Mouse (Mus musculus) heart, adult 2 months (tissue): ENCODE measurements at regions not wholly inside any gene's neighbourhood (a gene's known extent, or its start where the extent isn't known, plus 50 kb on each side); places are given as distances from the start of the nearest gene placed in this dataset.

Source experiments
- DNase-seq, 2 experiments: peaks; one replicate each; pipeline ENCODE4 v3.0.0; 2021
- H3K27ac ChIP-seq: fragments of 200-600 bp; 2 replicates; pipeline ENCODE4 v1.8.1; 2022
- H3K27me3 ChIP-seq: fragments of 200-500 bp; 2 replicates; pipeline ENCODE4 v1.6.1; 2012; ENCODE audit warnings: mild to moderate bottlenecking, low read length, inconsistent platforms, mixed read lengths; ENCODE audit not compliant: control insufficient read depth, insufficient read depth
- H3K36me3 ChIP-seq: fragments of 200-500 bp; 2 replicates; pipeline ENCODE4 v1.6.1; 2012; ENCODE audit warnings: low read length, inconsistent platforms; ENCODE audit not compliant: control insufficient read depth, insufficient read depth
- H3K4me1 ChIP-seq: fragments of 200-500 bp; 2 replicates; pipeline ENCODE4 v1.6.1; 2011; ENCODE audit warnings: low read length; ENCODE audit not compliant: control insufficient read depth, insufficient read depth
- H3K4me3 ChIP-seq: fragments of 200-600 bp; 2 replicates; pipeline ENCODE4 v1.8.1; 2022
- H3K79me2 ChIP-seq: fragments of 200-500 bp; replicated peaks from 2 replicates; pipeline ENCODE4 v1.6.1; 2012; ENCODE audit warnings: mild to moderate bottlenecking, inconsistent platforms, low read length, moderate library complexity, mixed read lengths; ENCODE audit not compliant: control insufficient read depth, insufficient read depth
- H3K9ac ChIP-seq: fragments of 200-500 bp; 2 replicates; pipeline ENCODE4 v1.6.1; 2012; ENCODE audit warnings: low read depth, mild to moderate bottlenecking, control low read depth, inconsistent platforms, low read length, mixed read lengths
- CTCF ChIP-seq: fragments of 200-600 bp; IDR thresholded peaks from 2 replicates; pipeline ENCODE4 v1.8.1; 2022; ENCODE audit warnings: antibody characterized with exemption, mild to moderate bottlenecking, moderate library complexity
- EP300 ChIP-seq: fragments of 200-500 bp; IDR thresholded peaks from 2 replicates; pipeline ENCODE4 v1.6.1; 2011; ENCODE audit warnings: low read depth, low read length, control low read depth; ENCODE audit not compliant: insufficient read depth
- POLR2A ChIP-seq: fragments of 200-500 bp; IDR thresholded peaks from 2 replicates; pipeline ENCODE4 v1.6.1; 2011; ENCODE audit warnings: mild to moderate bottlenecking, low read depth, low read length, control low read depth; ENCODE audit not compliant: insufficient read depth
- WGBS: fragments of 180-500 bp; shearing (Covaris S2); methylation state at CpG from one replicate; pipeline ENCODE4 v1.1.7; 2018; 5-methylcytosine and 5-hydroxymethylcytosine counted together
- intact Hi-C: fragments of 180-260 bp; cut with DNase I; formaldehyde crosslinking; loops from one replicate; pipeline ENCODE4 v1.15.1; 2025

- Histone ChIP-seq H3K79me2 (no peaks in the 10 kb centered on the region), H3K9ac (no peak overlapping the region), H3K36me3 (no peaks in the 10 kb centered on the region), H3K4me3 (no peak overlapping the region), H3K4me1 (no peaks in the 10 kb centered on the region), H3K27ac (no peak overlapping the region), H3K27me3 (no peaks in the 10 kb centered on the region)
- WGBS, result 72% methylated on average over 7 of the region's 7 CpGs
- TF ChIP-seq EP300 (no peak), POLR2A (no peak), CTCF (no peak)
- DNase-seq, result peak in 1 of 2 experiments; percentile 23
- intact Hi-C loops, result loop anchor here (2.0 kb wide), 1 partner anchor 721 kb away; no protein-coding TSS in a partner anchor
Measured at GRCm38 (mm10) chr19:56135306-56135928, 151.5 kb upstream of the Habp2 start.

- Histone ChIP-seq H3K79me2 (no peaks in the 10 kb centered on the region), H3K36me3 (no peaks in the 10 kb centered on the region), H3K4me3 (no peak overlapping the region), H3K9ac (no peak overlapping the region), H3K27me3 (no peaks in the 10 kb centered on the region), H3K4me1 (no peaks in the 10 kb centered on the region), H3K27ac (no peak overlapping the region)
- no peak for DNase-seq
- 82% methylated on average over 2 of the region's 2 CpGs for WGBS
- intact Hi-C loops, result no loop called here
- TF ChIP-seq CTCF (peak; percentile 10; the same call in 1 of the 2 replicates), POLR2A (no peak)
Measured at GRCm38 (mm10) chr19:56140540-56140939, 146.4 kb upstream of the Habp2 start.

GRCm38 (mm10) chr19:56144221-56144620 is 142.7 kb upstream of the Habp2 start:
- no peak overlapping the region for H3K4me3 ChIP-seq
- H3K27me3 ChIP-seq, result peaks cover 1% of the 10 kb centered on the region; the same call in 1 of the 2 replicates
- H3K27ac ChIP-seq, result no peak overlapping the region
- intact Hi-C loops, result no loop called here
- no peaks in the 10 kb centered on the region for H3K4me1 ChIP-seq
- no peaks in the 10 kb centered on the region for H3K79me2 ChIP-seq
- no peaks in the 10 kb centered on the region for H3K36me3 ChIP-seq
- WGBS, result 85% methylated on average over 5 of the region's 5 CpGs
- no peak overlapping the region for H3K9ac ChIP-seq
- DNase-seq, result no peak
- TF ChIP-seq EP300 (no peak), CTCF (no peak), POLR2A (no peak)

GRCm38 (mm10) chr19:56157120-56157519 is 129.8 kb upstream of the Habp2 start:
- H3K4me3 ChIP-seq, result no peak overlapping the region
- TF ChIP-seq POLR2A (no peak), EP300 (no peak), CTCF (no peak)
- DNase-seq, result no peak

GRCm38 (mm10) chr19:56162156-56162555 is 124.8 kb upstream of the Habp2 start:
- intact Hi-C loops, result no loop called here
- no peak overlapping the region for H3K27ac ChIP-seq
- H3K79me2 ChIP-seq, result no peaks in the 10 kb centered on the region
- H3K36me3 ChIP-seq, result no peaks in the 10 kb centered on the region
- H3K4me1 ChIP-seq, result no peaks in the 10 kb centered on the region; the same call in 1 of the 2 replicates
- peak; percentile 49 to 66 for DNase-seq
- H3K4me3 ChIP-seq, result no peak overlapping the region
- H3K9ac ChIP-seq, result no peak overlapping the region
- no peaks in the 10 kb centered on the region for H3K27me3 ChIP-seq
- 68% methylated on average over 3 of the region's 3 CpGs for WGBS
- TF ChIP-seq CTCF (no peak), POLR2A (no peak), EP300 (no peak)

More at GRCm38 (mm10) chr19:56157120-56157519, 129.8 kb upstream of the Habp2 start:
- WGBS, result 69% methylated on average over 6 of the region's 6 CpGs
- H3K36me3 ChIP-seq, result no peaks in the 10 kb centered on the region
- intact Hi-C loops, result no loop called here
- H3K9ac ChIP-seq, result no peak overlapping the region
- no peaks in the 10 kb centered on the region; the same call in 1 of the 2 replicates for H3K27me3 ChIP-seq
- H3K27ac ChIP-seq, result no peak overlapping the region
- no peaks in the 10 kb centered on the region; the same call in 1 of the 2 replicates for H3K4me1 ChIP-seq
- H3K79me2 ChIP-seq, result no peaks in the 10 kb centered on the region

GRCm38 (mm10) chr19:56169133-56169997 is 117.6 kb upstream of the Habp2 start:
- no peaks in the 10 kb centered on the region for H3K4me1 ChIP-seq
- 51% methylated on average over 5 of the region's 5 CpGs for WGBS
- TF ChIP-seq CTCF (no peak), POLR2A (no peak), EP300 (no peak)
- no peak overlapping the region for H3K4me3 ChIP-seq
- no peaks in the 10 kb centered on the region for H3K36me3 ChIP-seq
- no peaks in the 10 kb centered on the region for H3K79me2 ChIP-seq
- no peak for DNase-seq
- no peak overlapping the region for H3K9ac ChIP-seq
- H3K27me3 ChIP-seq, result no peaks in the 10 kb centered on the region
- no peak overlapping the region for H3K27ac ChIP-seq
- intact Hi-C loops, result no loop called here
